Mouse (Mus musculus) B cell, adult 67 days (primary cell): ENCODE measurements around the gene Olfr1200. TPM values are rescaled to one million over a fixed set of nuclear protein-coding genes. Genes with fewer than 3 reads are reported as not detected.

Source experiments
- total RNA-seq, 2 experiments: library from RNA; stranded (reverse); gene quantifications; 4 replicates each; pipeline ENCODE4 v1.2.4; 2023

The Olfr1200 gene
- total RNA-seq = not detected

DNA sequence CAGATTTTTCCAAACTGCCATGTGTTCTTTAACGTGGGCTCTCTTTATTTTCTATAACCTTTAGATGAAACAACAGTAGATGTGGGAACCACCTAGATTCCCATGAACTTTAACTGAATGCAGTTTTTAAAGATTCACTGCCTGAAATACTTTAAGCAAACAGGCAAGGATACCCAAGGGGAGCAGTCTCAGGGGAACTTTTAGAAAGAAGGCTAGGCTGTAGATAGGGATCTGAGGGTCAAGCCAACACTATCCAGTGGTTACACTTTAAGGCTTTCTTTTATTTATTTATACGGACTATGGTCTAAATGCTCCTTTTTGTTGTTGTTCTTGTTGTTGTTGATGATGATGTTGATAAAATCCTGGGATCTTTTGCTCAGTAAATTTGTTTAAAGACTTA is at the start of gene Olfr1200:
TSS of gene Olfr1200 (minus strand) at position 101 of the 400 bp plus-strand sequence.

DNA sequence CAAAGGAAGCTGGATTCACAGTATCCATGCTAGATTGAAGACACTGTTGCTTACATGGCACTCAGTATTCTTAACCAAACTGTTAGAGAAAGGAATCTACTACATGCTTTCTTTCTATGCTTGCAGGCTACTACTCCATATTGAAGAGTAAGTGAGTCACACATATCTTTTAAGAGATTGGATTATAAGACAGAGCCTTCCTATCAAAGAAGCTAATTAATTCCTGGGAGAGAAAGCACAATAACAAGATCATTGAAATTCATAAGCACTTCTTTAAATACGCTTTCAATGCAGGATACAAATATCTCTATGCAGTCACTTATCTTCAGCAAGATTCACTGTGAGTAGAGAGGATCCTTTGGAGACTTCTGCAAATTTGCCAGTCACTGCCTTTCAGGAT is 43.9 kb upstream of the Olfr1200 start, which contains the start of gene Olfr1202:
TSS of gene Olfr1202 (plus strand) at position 301 of the 400 bp plus-strand sequence.

DNA sequence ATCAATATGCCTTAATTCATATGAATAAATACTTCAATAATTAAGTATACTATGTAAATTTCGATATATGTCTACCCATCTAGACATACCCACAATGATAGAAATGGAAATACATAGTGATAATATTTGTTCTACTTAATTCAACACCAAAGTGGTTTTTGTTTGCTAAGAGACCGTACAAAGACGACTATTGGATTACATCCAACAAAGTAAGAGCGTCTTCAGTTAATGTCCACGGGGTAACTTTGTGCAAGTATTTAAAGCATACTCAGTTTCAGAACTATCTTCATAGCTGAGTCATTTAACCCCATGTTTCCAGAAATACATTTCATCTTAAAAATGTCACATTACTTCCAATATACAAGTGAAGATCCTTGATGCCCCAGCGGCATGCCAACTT is 22.4 kb upstream of the Olfr1200 start, which contains the start of gene Olfr1201:
TSS of gene Olfr1201 (plus strand) at position 301 of the 400 bp plus-strand sequence.

DNA sequence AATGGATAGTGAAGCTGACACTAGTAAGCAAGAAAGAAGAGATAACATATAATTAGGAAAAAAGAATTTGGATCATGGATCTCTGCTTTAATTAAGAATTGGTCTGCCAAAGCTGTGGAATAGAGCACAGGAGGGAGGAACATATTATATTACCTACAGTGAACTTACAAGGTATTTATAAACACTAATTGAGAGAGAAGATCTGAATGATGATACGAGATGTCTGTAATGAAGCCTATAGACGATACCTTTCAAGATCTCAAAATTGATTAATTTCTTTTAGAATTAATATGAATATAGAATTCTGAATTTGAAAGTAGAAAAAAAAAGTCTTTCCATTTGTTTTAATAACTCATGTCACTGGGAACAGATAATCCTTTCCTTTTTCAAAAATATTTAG is 9.9 kb downstream of the Olfr1200 start, which contains the start of gene Olfr1199:
TSS of gene Olfr1199 (minus strand) at position 101 of the 400 bp plus-strand sequence.

DNA sequence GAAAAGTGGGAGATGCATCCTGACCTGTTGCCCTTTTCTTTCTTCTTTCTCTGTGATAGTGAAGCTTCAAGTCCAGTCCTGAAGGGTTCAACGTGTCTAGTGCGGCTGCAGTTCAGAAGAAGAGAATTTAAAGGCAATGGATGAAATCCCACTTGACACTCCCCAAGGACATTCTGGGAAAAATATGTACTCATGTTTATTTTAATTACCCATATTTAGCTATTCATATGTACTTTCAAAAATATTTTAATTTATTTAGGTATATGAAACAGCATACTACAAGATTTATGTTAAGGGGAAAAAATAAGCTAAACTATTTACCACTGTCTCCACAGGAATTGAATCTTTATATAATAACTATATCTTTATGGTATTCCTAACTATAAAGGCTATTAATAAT is 19.0 kb downstream of the Olfr1200 start, which contains the start of gene Olfr1198:
TSS of gene Olfr1198 (minus strand) at position 101 of the 400 bp plus-strand sequence.

DNA sequence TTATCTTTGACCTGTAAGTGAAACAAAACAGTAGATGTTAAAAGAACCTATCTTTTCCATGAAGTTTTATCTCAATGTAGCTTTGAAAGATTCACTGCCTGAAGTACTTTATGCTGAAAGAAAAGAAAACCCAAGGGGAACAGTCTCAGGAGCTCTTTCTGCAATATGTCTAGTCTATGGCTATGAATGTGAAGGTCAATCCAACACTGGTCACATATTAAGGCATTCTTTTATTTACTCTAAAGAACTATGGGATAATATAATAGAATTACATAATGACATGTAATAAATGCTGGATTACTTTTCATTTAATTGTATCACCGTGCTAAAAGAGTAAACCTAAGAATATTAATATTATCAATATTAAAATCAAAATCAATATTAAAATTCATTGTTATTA is 38.0 kb downstream of the Olfr1200 start, which contains the start of gene Olfr1197:
TSS of gene Olfr1197 (minus strand) at position 101 of the 400 bp plus-strand sequence.

Other genes starting within 250 kb of the Olfr1200 start
- gene Olfr1188, start 213.6 kb downstream of the Olfr1200 start, total RNA-seq = not detected
- not detected for gene Olfr1189, start 184.0 kb downstream of the Olfr1200 start, total RNA-seq
- gene Olfr1191-ps1, start 129.9 kb downstream of the Olfr1200 start, total RNA-seq = under 1 TPM in 1 of 2 experiments, not detected in 1; 0.12 TPM
- not detected for gene Olfr1192-ps1, start 122.0 kb downstream of the Olfr1200 start, total RNA-seq
- not detected for gene Olfr1193, start 94.9 kb downstream of the Olfr1200 start, total RNA-seq
- not detected for gene Olfr1195, start 81.3 kb downstream of the Olfr1200 start, total RNA-seq
- not detected for gene Olfr1196, start 65.9 kb downstream of the Olfr1200 start, total RNA-seq
- gene Olfr1197, start 38.1 kb downstream of the Olfr1200 start, total RNA-seq = not detected
- gene Olfr1198, start 19.1 kb downstream of the Olfr1200 start, total RNA-seq = not detected
- gene Olfr1199, start 10.0 kb downstream of the Olfr1200 start, total RNA-seq = not detected
- gene Olfr1201, start 22.5 kb upstream of the Olfr1200 start, total RNA-seq = not detected
- gene Olfr1202, start 44.0 kb upstream of the Olfr1200 start, total RNA-seq = not detected
- gene Olfr1205, start 59.2 kb upstream of the Olfr1200 start, total RNA-seq = not detected
- gene Olfr1204, start 78.8 kb upstream of the Olfr1200 start, total RNA-seq = not detected
- not detected for gene Olfr1206, start 92.7 kb upstream of the Olfr1200 start, total RNA-seq
- gene Olfr1208, start 131.8 kb upstream of the Olfr1200 start, total RNA-seq = not detected
- gene Olfr1209, start 144.7 kb upstream of the Olfr1200 start, total RNA-seq = not detected
- gene Olfr1211, start 167.6 kb upstream of the Olfr1200 start, total RNA-seq = not detected
- not detected for gene Olfr1212, start 183.5 kb upstream of the Olfr1200 start, total RNA-seq
- not detected for gene Gm13762, start 209.8 kb upstream of the Olfr1200 start, total RNA-seq
- not detected for gene Olfr1214, start 222.2 kb upstream of the Olfr1200 start, total RNA-seq
- not detected for gene Olfr1215, start 236.5 kb upstream of the Olfr1200 start, total RNA-seq
- not detected for gene Olfr1216, start 247.9 kb upstream of the Olfr1200 start, total RNA-seq